Mouse (Mus musculus): ENCODE measurements around the gene Zfp687. TPM values are rescaled to one million over a fixed set of nuclear protein-coding genes. Genes with fewer than 3 reads are reported as not detected.

The Zfp687 gene
- 48.1 to 60.2 TPM (median 52.1 TPM) in 4 replicates for total RNA-seq (2023)

DNA sequence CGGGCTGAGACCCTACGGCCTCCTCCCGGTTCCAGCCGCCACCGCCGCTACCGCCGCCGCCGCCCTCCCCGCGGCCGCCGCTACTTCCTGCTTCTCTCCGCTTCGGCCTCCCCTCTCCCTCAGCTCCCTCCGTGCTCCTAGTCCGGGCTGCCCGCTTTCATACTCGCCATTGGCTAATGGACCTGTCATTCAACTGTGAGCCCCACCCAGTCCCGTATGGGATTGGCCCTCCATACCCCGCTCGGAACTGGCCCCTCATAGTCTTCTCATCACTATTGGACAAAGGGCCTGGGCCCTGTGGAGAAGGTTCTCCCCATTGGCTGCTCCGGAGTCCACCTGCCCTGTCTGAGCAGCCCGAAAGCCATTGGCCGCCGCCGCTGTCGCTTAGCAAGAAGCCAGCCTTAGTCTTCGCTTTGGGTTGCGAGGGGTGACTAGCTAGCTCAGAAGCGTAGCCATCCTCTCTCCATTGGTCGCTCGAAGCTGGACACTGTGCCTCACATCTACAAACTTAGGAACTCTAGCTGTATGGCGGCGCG is at the start of gene Zfp687:
TSS of gene Zfp687 (minus strand) at position 112 of the 536 bp plus-strand sequence.

DNA sequence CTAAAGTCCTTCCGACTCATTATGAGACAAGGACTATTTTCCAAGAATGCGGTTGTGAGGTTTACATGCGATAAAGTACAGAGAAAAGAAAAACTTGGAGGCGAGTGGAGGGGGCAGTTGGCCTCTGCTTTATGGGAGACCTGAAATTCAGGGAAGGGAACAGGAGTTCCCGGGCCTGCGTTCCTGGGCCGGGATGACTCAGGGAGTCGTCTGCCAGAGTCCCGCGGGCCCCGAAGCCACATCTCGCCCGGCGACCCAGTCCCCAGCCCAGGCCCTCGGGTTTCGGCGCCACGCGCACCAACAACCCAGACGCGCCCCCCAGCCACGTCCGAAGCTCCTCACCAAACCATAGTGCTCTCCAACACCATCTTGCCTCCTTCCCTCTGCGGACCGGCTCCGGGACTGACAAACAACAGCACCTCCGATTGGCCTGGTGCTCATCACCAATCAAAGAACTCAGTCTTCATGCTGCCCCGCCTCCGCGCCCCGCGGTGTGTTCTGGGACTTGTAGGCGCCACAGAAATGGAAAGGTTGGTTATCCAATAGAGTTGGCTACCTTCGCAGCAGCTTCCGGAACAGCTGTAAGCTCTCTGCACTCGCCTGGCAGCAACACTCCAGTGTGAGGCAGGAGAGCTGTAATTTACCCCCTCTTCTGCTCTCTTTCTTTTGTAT is 27.1 kb upstream of the Zfp687 start, which contains the start of gene Psmd4:
TSS of gene Psmd4 (minus strand) at position 449 of the 672 bp plus-strand sequence.

GRCm38 (mm10) chr3:94974528-94975422 is 40.5 kb downstream of the Zfp687 start, which contains the start of gene Pi4kb:
TSS of gene Pi4kb (plus strand) at chr3:94974731.

Other genes starting within 250 kb of the Zfp687 start
- gene Cgn, start 229.0 kb downstream of the Zfp687 start, total RNA-seq (2023): 6.6 to 7.5 TPM (median 6.7 TPM) in 4 replicates
- gene Pogz, start 177.9 kb downstream of the Zfp687 start, total RNA-seq (2023): 84.1 to 92.2 TPM (median 86.1 TPM) in 4 replicates
- 206 to 234 TPM (median 230 TPM) in 4 replicates for gene Psmb4, start 128.5 kb downstream of the Zfp687 start, total RNA-seq (2023)
- 1.6 to 4.3 TPM (median 3.3 TPM) in 4 replicates for gene Selenbp1, start 82.4 kb downstream of the Zfp687 start, total RNA-seq (2023)
- gene Rfx5, start 61.4 kb downstream of the Zfp687 start, total RNA-seq (2023): 109 to 126 TPM (median 115 TPM) in 4 replicates
- 72.1 to 98.3 TPM (median 78.7 TPM) in 4 replicates for gene Pi4kb, start 40.7 kb downstream of the Zfp687 start, total RNA-seq (2023)
- 111 to 141 TPM (median 125 TPM) in 4 replicates for gene Psmd4, start 27.2 kb upstream of the Zfp687 start, total RNA-seq (2023)
- gene Pip5k1a, start 91.5 kb upstream of the Zfp687 start, total RNA-seq (2023): 33.8 to 38.5 TPM (median 35.8 TPM) in 4 replicates
- gene Vps72, start 95.6 kb upstream of the Zfp687 start, total RNA-seq (2023): 49.9 to 62.3 TPM (median 55.4 TPM) in 4 replicates
- 1.1 to 2.9 TPM (median 2.2 TPM) in 4 replicates for gene Tmod4, start 109.0 kb upstream of the Zfp687 start, total RNA-seq (2023)
- gene Scnm1, start 118.6 kb upstream of the Zfp687 start, total RNA-seq (2023): 62.4 to 85.5 TPM (median 67.5 TPM) in 4 replicates
- 5.7 to 6.9 TPM (median 6.4 TPM) in 4 replicates for gene Lysmd1, start 118.6 kb upstream of the Zfp687 start, total RNA-seq (2023)
- gene Tnfaip8l2, start 126.9 kb upstream of the Zfp687 start, total RNA-seq (2023): 21.7 to 31.8 TPM (median 29.5 TPM) in 4 replicates
- gene Sema6c, start 145.0 kb upstream of the Zfp687 start, total RNA-seq (2023): 0.37 to 2.0 TPM (median 1.5 TPM) in 3 of 4 replicates, not detected in the other
- 76.5 to 77.1 TPM (median 76.8 TPM) in 4 replicates for gene Gabpb2, start 202.5 kb upstream of the Zfp687 start, total RNA-seq (2023)
- gene Cdc42se1, start 213.3 kb upstream of the Zfp687 start, total RNA-seq (2023): 183 to 200 TPM (median 191 TPM) in 4 replicates
- gene Mllt11, start 216.7 kb upstream of the Zfp687 start, total RNA-seq (2023): 5.0 to 8.0 TPM (median 6.1 TPM) in 4 replicates
- not detected in 4 replicates for gene Gm128, start 226.2 kb upstream of the Zfp687 start, total RNA-seq (2023)
- gene Bnipl, start 235.7 kb upstream of the Zfp687 start, total RNA-seq (2023): not detected in 4 replicates

All from B cell, adult 62 days (primary cell).